Mouse (Mus musculus): Measurements from ENCODE around the gene Ptgir.

Gene Ptgir

DNA sequence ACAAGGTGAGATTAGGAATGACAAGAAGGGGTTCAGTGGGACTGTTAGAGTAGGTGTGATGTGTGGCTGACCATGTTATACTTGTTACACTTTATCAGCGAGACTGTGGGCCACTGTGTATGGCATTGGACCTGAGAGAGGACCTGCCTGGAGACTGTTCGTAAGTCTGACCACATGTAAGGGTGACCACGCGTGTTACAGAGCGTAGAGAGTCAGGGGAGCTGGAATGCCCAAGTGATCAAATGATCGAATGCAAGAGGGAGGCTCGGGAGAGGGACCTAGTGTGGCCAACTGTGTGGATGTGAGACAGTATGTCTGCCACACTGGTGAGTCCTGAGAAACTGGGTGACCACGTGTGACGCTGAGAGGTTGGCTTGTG, 13.9 kb upstream of the Ptgir start:
- no peak for DNase-seq

DNA sequence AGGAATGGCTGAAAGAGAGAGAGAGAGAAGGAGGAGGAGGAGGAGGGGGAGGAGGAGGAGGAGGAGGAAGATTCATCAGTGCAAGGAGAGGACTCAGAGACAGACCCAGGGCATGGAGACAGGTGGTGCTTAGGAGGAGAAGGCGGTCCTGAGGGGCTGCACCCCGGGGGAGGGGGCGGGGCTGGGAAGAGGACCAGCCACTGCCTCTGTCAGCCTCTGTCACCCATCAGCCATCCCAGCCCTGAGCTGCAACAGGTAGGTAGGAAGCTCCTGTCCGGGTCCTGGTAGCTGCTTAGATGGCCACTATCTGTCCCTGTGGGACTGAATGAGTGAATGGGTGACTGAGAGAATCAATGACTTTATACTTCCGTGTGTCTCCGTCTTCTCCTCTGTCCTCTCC, 12.7 kb upstream of the Ptgir start:
- DNase-seq = no peak

DNA sequence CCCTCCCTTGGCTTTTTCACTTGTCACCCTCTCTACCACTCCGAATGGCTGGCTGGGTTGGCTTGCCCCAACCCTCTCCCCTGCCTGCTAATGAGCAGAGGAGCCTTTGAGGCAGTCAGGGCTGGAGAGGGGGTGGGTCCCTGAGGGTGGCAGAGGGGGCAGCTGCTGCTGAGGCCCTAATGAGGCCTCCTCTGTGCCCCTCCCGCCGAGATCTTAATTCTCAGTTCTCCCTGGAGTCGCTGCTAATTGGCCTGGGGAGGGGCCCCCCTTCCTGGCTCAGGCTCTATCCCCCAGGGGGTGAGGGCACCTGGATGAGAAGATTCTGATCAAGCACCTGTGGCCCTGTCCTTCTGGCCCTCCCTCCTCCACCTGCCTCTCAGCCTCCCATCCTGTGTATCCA, 12.0 kb upstream of the Ptgir start:
- no peak for DNase-seq

DNA sequence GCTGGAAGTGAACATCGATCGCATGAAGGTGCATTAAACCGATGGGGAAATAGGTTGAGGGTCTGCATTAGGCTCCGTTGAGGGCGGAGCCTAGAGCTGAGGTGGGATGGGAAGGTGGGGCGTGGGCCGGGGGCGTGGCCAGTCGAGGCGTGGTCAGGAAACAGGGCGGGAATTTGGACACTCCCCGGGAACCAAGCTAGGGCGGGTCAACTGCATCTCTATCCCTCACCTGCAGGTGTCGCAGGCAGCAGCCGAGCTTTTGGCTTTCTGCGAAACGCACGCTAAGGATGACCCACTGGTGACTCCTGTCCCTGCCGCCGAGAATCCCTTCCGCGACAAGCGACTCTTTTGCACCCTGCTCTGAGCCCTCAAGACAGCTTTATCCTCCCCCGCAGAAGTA, 11.3 kb upstream of the Ptgir start:
- peak; percentile 87 to 88 for DNase-seq

DNA sequence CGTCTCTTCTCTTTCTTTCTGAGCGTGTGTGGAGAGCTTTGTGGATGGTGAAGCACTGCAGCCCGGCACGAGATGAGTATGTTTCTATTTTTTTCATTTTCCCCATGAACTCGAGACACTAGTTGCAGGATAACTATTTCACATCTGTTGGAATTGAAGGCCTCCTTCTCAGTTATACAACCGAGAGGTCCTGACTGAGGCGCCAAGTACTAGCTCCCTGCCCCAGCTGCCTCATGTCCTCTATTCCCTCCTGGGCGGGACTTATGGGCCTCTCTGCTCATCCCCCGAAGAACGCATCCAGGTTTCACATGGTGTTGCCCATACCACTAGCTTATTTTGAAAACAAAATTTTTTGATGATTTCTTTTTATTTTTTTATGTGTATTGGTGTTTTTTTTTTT, 10.8 kb upstream of the Ptgir start:
- no peak for DNase-seq

DNA sequence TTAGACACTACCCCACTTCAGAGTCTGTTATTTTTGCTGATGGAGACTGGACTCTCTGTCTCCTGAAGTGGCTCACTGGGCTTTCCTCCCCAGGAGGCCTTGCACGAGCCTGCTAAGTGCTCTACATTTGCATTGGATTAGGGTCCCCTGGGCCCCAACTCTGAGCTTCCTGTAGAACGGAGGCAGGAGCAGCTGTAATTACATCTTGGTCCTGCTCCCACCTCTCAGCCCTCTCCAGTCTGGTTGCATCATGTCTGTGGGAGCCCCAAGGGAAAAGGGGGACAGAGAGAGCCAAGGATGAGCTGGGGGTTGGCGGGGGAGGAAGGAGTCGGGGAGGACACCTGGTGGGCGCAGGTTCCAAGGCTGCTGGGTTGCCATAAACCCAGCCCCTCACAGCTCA, 5.8 kb upstream of the Ptgir start:
- DNase-seq = no peak

DNA sequence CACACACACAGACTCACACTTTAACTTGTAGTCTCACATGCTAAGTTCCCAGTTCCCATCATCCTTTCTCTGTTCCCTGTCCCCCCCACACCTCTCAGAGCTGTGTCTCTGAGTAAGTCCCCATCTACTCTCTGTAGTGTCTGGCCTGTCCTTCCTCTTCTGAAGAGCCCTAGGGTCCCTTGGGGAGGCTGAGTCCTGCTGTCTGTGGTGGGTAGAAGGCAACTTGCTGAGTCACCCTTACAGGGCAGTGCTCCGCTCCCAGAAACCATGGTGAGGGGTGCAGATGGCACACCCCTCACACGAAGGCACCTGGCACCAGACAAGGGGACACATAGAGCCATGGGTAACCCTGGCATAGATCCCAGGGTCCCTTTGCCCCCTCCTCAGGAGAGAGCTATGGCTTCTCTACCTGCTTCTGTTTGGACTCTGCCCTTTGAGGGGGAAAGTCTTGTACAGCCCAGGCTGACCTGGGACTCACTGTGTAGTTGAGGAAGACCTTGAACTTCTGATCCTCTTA, 2.8 kb upstream of the Ptgir start:
- no peak for DNase-seq

DNA sequence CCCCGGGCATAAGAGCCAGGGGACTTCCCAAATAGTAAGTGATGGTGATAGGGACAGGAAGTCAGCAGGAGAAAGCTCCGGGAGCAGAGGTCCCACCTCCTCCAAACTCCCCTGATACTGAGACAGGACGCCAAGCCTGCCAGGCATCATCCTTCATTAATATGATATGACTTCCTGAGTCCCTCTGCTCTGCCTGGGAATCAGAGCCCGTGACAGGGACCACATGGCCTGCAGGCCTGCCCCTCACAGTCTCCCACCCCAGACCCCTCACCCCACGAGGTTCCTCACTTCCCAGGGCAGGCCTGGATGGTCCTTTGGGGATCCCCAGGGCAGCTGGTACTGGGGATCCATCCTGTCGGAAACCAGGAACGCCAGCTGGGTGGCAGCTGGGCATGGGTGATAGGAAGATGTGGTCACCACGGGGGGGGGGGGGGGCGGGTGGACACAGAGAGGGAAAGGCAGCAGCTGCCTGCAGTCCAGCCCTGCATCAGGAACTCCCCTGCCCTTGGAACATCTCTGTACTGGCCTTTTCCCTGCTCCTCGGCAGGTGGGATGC, 2.1 kb upstream of the Ptgir start:
- no peak for DNase-seq

DNA sequence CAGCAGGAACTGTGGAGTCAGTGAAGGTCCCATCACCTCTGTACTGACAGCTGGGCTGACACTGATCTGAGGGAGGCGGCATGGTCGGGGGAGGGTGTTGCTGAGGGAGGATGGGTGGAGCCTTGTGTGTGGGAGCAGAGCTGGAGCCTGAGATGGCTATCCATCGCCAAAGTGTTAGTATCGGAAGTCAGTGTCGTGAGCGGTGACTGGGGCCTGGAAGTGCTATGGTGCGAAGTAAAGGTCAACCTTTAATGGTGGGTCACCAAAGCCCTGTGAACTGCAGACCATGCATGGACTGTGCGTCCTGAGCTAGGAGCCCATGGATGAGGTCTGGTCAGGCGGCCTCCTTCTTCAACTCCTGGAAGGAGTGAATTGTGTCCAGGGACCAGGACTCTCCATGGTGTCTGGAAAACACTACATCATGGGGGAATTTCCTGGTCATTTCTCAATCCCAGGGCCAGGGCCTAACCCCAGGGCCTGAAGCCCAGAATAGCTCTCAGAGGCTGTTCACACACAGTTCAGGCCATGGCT, 734 bp upstream of the Ptgir start:
- DNase-seq = no peak

DNA sequence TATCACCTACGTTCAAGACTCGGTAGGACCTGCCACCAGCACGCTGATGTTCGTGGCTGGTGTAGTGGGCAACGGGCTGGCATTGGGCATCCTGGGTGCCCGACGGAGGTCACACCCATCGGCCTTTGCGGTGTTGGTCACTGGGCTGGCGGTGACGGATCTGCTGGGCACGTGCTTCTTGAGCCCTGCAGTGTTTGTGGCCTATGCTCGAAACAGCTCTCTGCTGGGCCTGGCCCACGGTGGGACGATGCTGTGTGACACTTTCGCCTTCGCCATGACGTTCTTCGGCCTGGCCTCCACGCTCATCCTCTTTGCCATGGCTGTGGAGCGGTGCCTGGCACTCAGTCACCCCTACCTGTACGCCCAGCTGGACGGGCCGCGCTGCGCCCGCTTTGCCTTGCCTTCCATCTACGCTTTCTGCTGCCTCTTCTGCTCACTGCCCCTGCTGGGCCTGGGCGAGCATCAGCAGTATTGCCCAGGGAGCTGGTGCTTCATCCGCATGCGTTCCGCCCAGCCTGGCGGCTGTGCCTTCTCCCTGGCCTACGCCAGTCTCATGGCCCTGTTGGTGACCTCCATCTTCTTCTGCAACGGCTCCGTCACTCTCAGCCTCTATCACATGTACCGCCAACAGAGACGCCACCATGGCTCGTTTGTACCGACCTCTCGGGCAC, 734 bp downstream of the Ptgir start:
- DNase-seq = no peak

DNA sequence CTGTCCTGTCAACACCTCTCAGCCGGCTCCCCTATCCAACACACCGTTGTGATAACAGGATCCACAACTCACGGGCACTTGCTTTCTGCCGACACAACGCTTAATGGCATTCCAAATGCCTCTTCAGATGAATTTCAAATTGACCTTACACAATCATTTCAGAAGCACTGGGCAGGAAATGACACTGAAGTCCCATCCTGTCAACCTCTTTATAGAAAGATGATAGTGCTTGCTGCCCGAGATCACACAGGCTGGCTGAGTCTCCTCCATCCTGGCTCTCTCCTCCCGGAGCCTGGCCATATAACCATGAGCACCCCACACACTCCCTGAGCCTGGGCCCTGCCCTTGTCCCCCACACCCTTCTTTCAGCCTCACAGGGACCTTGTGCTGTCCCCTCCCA, 1.6 kb downstream of the Ptgir start:
- DNase-seq = no peak

DNA sequence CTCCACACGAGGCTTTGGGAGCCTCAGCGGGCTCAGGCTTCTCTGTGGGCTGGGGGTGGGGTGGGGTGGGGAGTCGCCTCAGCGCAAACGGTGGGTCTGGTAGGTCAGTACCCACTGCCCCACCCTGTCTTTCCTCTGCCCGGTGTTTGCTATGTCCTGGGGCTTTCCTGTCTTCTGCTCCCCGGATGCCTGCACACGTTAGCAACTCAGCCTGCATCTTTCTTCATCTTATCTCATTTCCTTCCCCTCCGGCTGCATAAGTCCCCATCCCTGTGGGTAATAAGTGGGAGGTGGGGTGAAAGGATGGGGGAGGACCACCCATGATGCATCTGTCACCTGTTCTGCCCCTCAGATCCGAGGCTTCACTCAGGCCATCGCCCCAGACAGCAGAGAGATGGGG, 2.1 kb downstream of the Ptgir start:
- DNase-seq = no peak

DNA sequence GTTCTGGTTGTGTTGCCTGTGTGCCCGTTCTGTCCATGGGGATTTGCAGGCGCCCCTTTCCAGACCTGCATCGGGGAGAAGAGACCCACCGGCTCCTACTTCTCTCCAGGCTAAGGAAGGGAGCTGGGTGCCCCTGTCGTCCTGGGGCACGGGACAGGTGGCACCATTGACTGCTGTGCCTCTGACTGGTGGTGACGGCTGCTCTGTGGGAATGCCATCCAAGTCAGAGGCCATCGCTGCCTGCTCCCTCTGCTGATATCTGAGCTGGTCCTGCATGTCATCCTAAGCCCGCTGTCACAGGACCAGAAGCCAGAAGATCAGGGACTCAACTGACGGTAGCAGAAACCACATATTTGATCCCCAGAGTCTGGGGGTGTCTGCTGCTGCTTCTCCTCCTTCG, 2.6 kb downstream of the Ptgir start:
- no peak for DNase-seq

DNA sequence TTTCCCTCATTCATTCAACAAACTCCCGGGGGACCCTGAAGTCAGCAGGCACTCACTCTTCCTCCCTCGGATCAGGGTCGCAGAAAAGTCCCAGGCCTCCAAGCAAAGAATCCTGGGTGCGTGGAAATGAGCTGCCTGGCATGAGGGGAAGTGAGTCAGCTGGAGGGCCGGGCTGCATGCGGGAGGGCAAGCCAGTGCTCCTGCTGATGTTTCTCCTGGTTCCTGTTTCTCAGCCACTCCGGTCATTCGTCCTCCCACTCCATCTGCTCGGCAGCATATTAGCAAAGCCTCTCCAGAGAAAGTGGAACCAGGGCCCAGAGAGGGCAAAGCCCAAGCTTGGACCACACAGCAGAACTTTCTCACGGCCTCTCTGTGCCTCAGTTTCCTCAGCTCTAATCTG, 3.6 kb downstream of the Ptgir start:
- DNase-seq = no peak

DNA sequence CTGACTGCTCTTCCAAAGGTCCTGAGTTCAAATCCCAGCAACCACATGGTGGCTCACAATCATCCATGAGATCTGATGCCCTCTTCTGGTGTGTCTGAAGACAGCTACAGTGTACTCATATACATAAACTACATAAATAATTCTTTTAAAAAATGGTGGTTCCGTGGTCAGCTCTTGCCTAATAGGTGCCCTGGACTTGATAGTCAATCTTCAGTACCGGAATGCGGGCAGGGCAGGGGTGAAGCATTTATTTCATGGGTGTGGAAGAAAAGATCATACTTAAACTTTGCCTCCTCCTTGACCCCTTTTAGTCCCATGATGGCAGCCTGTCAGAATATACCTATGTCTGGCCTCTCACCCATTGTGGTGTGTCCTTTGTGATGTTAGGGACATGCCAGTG, 5.6 kb downstream of the Ptgir start:
- DNase-seq = no peak

DNA sequence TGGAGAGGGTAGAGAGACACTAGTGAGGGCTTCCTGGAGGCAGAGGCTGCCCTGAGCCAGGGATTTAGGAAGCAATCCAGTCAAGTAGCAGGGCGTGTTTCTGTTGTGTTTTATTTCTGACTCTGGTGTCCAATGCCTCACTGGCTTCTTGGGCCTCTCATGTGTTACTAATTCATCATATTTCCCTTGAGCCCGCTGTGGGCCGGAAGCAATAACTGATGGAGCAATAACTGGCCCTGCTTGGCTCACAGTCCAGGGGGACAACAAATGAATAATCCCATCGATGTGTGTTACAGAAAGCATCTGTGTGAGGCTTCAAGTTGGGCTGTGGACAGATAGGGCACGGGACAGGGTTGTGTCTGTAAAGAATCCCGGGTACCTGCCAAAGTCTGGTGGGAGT, 6.1 kb downstream of the Ptgir start:
- DNase-seq = no peak

DNA sequence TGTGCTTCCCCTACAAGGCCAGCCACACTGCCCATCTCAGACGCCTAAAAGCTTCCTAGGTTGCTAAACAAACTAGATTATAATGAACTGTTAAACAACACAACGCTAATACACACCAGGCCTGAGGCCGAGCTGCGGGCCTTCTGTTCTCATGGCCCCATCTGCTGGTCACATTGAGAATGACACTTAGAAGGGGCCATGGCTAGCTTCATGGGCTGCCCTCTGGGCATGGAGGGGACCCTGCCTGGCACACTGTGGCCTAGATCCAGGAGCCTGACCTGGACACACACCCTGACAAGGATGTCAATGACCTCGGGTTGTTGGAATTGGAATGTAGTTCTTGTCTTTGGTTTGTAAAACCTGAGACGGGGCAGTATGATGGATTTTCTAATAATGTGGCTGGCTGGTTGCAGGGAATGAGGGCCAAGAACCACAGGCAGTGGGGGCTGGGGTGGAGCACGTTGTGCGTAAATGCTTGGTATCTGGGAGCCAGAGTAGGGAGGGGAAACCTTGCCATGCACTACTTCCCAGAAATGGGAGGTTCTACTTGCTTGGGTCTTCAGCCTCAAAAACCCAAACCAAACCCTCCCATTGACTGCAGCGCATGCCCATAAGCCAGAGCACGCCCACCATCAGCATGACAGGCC, 7.6 kb downstream of the Ptgir start:
- DNase-seq = peak; percentile 72 to 80

DNA sequence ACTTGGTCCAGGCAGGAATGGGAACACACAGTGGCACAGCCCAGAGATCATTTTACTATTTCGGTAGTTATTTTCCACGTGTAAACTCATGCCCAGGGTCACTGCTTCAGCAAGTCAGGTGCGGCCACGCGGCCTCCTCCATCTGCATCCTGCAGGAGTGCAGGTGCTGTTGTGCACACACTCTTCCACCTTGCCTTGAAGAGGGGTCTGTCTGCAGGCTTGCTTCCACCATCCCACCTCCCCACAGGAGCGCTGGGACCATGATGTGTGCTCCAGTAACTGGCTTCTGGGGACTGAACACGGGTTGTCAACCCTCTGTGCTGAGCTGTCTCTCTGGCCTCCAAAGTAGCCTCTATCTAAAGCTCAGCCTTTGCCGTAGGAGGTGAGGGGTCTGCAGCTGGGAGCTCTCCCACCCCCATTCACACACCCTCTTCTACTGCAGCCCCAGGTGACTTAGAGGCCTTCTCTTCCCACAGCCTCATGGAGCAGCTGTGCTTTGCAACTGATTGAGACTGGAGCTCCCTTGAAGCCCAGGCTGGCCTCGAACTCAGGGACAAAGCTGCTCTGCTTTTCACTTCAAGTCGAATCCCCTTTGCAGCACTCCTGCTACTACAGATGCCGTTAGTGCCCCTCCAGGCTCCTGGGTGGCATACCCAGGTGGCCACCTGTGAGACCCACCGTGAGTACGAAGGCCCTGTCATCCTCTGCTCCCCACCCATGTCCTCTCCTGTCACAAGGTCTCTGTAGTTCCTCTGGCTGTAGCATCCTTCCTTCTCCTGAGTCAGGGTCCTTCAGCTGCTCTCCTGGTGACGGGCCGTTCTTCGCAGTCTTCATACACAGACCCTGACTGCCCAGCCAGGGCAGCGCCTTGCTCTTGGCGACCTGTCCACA, 8.4 kb downstream of the Ptgir start:
- no peak for DNase-seq

DNA sequence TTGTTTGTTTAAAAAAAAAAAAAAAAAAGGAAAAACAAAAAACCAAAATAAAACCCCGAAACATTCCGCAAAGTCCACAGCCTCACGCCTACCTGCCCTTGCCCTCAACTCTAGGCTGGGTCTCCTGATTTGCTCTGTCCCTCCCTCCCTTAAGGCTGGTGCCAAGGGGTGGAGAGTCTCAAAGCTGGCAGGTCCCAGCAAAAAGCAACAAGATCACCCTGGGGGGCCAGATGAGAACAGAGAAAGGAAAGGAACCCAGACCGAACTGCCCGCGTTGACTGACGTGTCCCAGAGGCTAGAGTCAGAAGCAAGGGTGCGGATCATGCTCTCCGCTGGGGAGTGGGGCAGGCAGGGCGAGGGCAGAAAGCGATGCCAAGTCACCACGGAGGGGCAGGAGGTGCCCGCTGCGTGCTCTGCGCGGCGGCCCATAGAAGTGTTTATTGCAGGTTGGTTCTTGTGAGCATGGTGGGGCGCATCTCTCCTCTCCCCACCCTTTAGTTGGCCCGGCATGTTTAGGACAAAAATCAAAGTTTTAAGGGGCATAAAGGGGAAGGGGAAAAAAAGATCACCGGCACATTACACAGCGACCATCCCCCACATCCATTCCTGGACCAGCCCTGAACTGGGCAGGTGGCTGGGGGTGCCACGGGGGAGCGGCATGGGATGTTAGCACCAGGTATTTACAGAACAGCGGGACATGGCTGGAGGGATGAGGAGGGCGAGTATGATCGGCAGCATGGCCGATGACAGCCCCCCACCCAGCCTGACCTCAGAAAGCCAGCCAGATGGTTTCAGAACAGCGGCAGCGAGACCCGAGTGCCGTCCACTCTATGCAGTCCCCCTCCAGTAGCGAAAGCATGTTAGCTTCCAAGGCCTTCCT, 9.4 kb downstream of the Ptgir start:
- DNase-seq = peak in 1 of 2 experiments; percentile 27

DNA sequence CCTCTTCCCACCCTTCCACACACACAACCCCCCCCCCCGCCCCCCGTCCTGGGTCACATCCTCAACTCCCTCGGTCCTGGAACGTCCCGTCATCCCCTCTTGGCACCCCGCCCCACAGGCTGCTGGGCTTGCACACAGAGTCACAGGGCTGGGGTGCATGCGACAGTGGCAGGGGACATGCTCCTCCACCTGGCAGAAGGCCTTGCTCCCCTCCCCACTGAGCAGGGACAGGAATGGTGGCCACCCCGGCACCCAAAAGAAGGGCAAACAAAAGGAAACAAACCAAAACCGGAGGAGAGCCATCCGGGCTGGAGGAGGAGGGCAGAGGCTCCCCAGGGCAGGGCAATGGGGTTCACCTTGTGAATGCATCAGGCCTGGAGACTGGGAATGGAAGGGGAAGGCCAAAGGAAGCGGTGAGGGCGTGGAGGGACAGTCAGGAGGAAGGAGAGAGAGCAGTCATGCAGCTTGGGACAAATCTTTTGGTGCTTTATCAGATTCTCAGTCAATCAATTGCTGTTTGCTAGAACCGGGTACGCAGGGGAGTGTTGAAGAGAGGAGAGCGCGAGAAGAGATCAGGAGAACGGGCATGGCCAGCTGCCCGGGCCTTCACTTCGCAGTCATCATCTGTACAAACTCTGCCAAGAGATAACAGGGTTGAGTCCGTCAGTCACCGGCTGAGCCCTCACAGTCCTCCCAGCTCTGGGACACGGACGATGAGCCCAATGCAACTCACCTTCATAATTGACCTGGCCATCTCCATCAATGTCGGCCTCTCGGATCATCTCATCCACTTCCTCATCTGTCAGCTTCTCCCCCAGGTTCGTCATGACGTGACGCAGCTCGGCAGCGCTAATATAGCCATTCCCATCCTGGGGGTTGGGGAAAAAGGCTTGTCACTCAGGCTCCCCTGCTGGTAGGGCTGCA, 10.3 kb downstream of the Ptgir start:
- DNase-seq = peak in 1 of 2 experiments; percentile 56

DNA sequence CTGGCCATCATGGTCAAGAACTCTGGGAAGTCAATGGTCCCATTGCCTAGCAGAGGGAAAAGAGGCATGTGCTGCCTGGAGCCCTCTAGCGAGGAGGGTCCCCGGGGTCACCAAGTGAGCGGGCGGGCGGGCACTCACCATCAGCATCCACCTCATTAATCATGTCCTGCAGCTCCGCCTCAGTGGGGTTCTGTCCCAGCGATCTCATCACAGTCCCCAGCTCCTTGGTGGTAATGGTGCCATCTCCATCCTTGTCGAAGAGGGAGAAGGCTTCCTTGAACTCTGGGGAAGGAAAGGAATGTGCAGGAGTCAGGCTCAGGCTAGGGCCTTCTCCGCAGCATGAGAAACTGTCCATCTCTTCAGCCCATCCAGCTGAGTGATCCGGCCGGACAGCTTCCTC, 11.2 kb downstream of the Ptgir start:
- no peak for DNase-seq
